Comparison of ENCODE assay signal across 8 mouse cellular contexts in genomic region chr3:130887540-130888312, GRCm38 (mm10).
DNase-seq lines count a peak whose midpoint lies in the region; ATAC-seq and TF ChIP-seq lines count a peak whose summit lies in the region.

No protein-coding gene starts in this region.

- H3K27ac ChIP-seq in intestine, postnatal 0 days (ENCODE audit: low read depth, low read length) = no peak overlapping the region
- H3K27ac ChIP-seq in intestine, embryonic 15.5 days = no peak overlapping the region
- H3K27ac ChIP-seq in CH12.LX (ENCODE audit: insufficient read depth, low read depth) = no peak overlapping the region
- H3K27ac ChIP-seq in small intestine, adult 2 months (ENCODE audit: insufficient read depth, low read depth, low read length) = no peak overlapping the region
- H3K27ac ChIP-seq in intestine, embryonic 16.5 days (ENCODE audit: low read length) = no peak overlapping the region
- H3K27ac ChIP-seq in limb, embryonic 10.5 days = no peak overlapping the region

- TF ChIP-seq EP300 in CH12.LX (IDR thresholded peaks at IDR 0.05; ENCODE audit: low read length) = no peak

- H3K79me2 ChIP-seq in CH12.LX (replicated peaks; ENCODE audit: control insufficient read depth, extremely low read depth, insufficient read depth, poor library complexity, severe bottlenecking) = no peaks in the 10 kb centered on the region

- no peak for TF ChIP-seq POLR2A in CH12.LX (IDR thresholded peaks at IDR 0.05; ENCODE audit: low read depth, low read length)
- TF ChIP-seq POLR2A in brain, embryonic 14.5 days (IDR thresholded peaks at IDR 0.05; ENCODE audit: borderline replicate concordance, extremely low read depth, insufficient read depth, insufficient read length, poor library complexity, severe bottlenecking) = no peak
- TF ChIP-seq POLR2A in small intestine, adult 2 months (IDR thresholded peaks at IDR 0.05; ENCODE audit: low read depth, low read length) = no peak

- 0 out of 2 replicates have a peak, but pooled peaks cover 2% of the 10 kb centered on the region for H3K9me3 ChIP-seq in intestine, postnatal 0 days (ENCODE audit: control insufficient read depth)
- H3K9me3 ChIP-seq in intestine, embryonic 15.5 days = no peaks in the 10 kb centered on the region
- peaks cover 6% of the 10 kb centered on the region for H3K9me3 ChIP-seq in CH12.LX (replicated peaks; ENCODE audit: low read length)
- H3K9me3 ChIP-seq in intestine, embryonic 16.5 days (ENCODE audit: control insufficient read depth, low read length) = no peaks in the 10 kb centered on the region
- H3K9me3 ChIP-seq in limb, embryonic 10.5 days (replicated peaks) = no peaks in the 10 kb centered on the region

- in situ Hi-C loops in CH12.LX (cut with MboI; ENCODE audit: low pct_ligation_motif_present, low pct_unique_long_range_greater_than_20kb, low sequenced_read_pairs) = no loop called here

- no peak overlapping the region for H3K4me3 ChIP-seq in intestine, postnatal 0 days (ENCODE audit: low read depth, low read length)
- H3K4me3 ChIP-seq in intestine, embryonic 15.5 days (replicated peaks) = no peak overlapping the region
- no peak overlapping the region for H3K4me3 ChIP-seq in CH12.LX (replicated peaks in 1 of 3; ENCODE audit: low read depth in 2 of 3, low read length in 2 of 3, poor library complexity in 1 of 3)
- H3K4me3 ChIP-seq in small intestine, adult 2 months (ENCODE audit: low read depth, low read length) = no peak overlapping the region
- H3K4me3 ChIP-seq in intestine, embryonic 16.5 days (ENCODE audit: low read length) = no peak overlapping the region
- no peak overlapping the region for H3K4me3 ChIP-seq in limb, embryonic 10.5 days

- TF ChIP-seq CTCF in intestine, postnatal 0 days (IDR thresholded peaks at IDR 0.05; ENCODE audit: low read depth) = peak; percentile 69
- peak; percentile 66 to 84 for TF ChIP-seq CTCF in CH12.LX (conservative IDR thresholded peaks at IDR 0.05 in 1 of 2, IDR thresholded peaks at IDR 0.05 in 1 of 2; ENCODE audit: low read depth in 2 of 2, low read length in 2 of 2)
- peak; percentile 42; the same call in 1 of the 2 replicates for TF ChIP-seq CTCF in brain, embryonic 14.5 days (IDR thresholded peaks at IDR 0.05; ENCODE audit: borderline replicate concordance, extremely low read depth, insufficient read depth, insufficient read length)
- TF ChIP-seq CTCF in small intestine, adult 2 months (IDR thresholded peaks at IDR 0.05; ENCODE audit: extremely low read depth, insufficient read length, insufficient replicate concordance, low read depth, low read length) = peak; percentile 78; the same call in 1 of the 2 replicates

- dilution Hi-C loops in CH12.LX (cut with MboI; ENCODE audit: extremely low pct_ligation_motif_present, extremely low pct_unique_long_range_greater_than_20kb, low sequenced_read_pairs) = no loop called here

- no peaks in the 10 kb centered on the region for H3K4me1 ChIP-seq in intestine, postnatal 0 days (replicated peaks; ENCODE audit: control insufficient read depth, insufficient read depth, low read length)
- no peaks in the 10 kb centered on the region for H3K4me1 ChIP-seq in intestine, embryonic 15.5 days (replicated peaks)
- H3K4me1 ChIP-seq in CH12.LX (ENCODE audit: control insufficient read depth in 1 of 2, insufficient read depth in 2 of 2) = no peaks in the 10 kb centered on the region
- peaks cover 4% of the 10 kb centered on the region; the same call in 1 of the 2 replicates for H3K4me1 ChIP-seq in small intestine, adult 2 months (ENCODE audit: control insufficient read depth, insufficient read depth, insufficient read length, low read length)
- H3K4me1 ChIP-seq in intestine, embryonic 16.5 days (ENCODE audit: control insufficient read depth, insufficient read depth, low read length) = no peaks in the 10 kb centered on the region
- peaks cover 36% of the 10 kb centered on the region for H3K4me1 ChIP-seq in limb, embryonic 10.5 days

- peak; percentile 64 for TF ChIP-seq RAD21 in CH12.LX (IDR thresholded peaks at IDR 0.05; ENCODE audit: low read depth, low read length)

- DNase-seq in CH12.LX (ENCODE audit: extremely low read depth) = peak; percentile 59
- no peak for DNase-seq in brain, embryonic 14.5 days (ENCODE audit: low read depth)
- DNase-seq in layer of hippocampus, postnatal 36 days = no peak
- no peak for DNase-seq in limb, embryonic 10.5 days (ENCODE audit: low spot score)

- H3K4me2 ChIP-seq in intestine, postnatal 0 days (replicated peaks; ENCODE audit: low read depth) = no peak overlapping the region
- no peak overlapping the region for H3K4me2 ChIP-seq in intestine, embryonic 15.5 days (replicated peaks)
- H3K4me2 ChIP-seq in CH12.LX (ENCODE audit: insufficient read depth, low read depth, poor library complexity, severe bottlenecking) = no peak overlapping the region
- no peak overlapping the region for H3K4me2 ChIP-seq in intestine, embryonic 16.5 days (ENCODE audit: low read depth, low read length)

- no peak for ATAC-seq in intestine, postnatal 0 days
- ATAC-seq in intestine, embryonic 15.5 days = no peak
- no peak for ATAC-seq in intestine, embryonic 16.5 days

- H3K9ac ChIP-seq in intestine, postnatal 0 days (ENCODE audit: low read depth, low read length) = no peak overlapping the region
- H3K9ac ChIP-seq in intestine, embryonic 15.5 days = no peak overlapping the region
- H3K9ac ChIP-seq in CH12.LX (ENCODE audit: insufficient read depth, low read depth) = no peak overlapping the region
- H3K9ac ChIP-seq in intestine, embryonic 16.5 days (ENCODE audit: low read depth, low read length) = no peak overlapping the region

- H3K27me3 ChIP-seq in intestine, postnatal 0 days (replicated peaks; ENCODE audit: control insufficient read depth, insufficient read depth, low read length) = no peaks in the 10 kb centered on the region
- no peaks in the 10 kb centered on the region for H3K27me3 ChIP-seq in intestine, embryonic 15.5 days (replicated peaks)
- H3K27me3 ChIP-seq in CH12.LX (replicated peaks) = no peaks in the 10 kb centered on the region
- H3K27me3 ChIP-seq in small intestine, adult 2 months (ENCODE audit: control insufficient read depth, insufficient read depth, low read length) = no peaks in the 10 kb centered on the region
- no peaks in the 10 kb centered on the region for H3K27me3 ChIP-seq in intestine, embryonic 16.5 days (replicated peaks; ENCODE audit: control insufficient read depth, insufficient read depth, low read length)
- no peaks in the 10 kb centered on the region for H3K27me3 ChIP-seq in limb, embryonic 10.5 days (ENCODE audit: low read depth, poor library complexity, severe bottlenecking)

- 66% methylated on average over 3 of the region's 3 CpGs for WGBS in intestine, postnatal 0 days
- 91% methylated on average over 3 of the region's 3 CpGs for WGBS in intestine, embryonic 15.5 days
- WGBS in small intestine, adult 2 months = 78% methylated on average over 3 of the region's 3 CpGs
- 76% methylated on average over 3 of the region's 3 CpGs for WGBS in intestine, embryonic 16.5 days
- WGBS in limb, embryonic 10.5 days = 69% methylated on average over 3 of the region's 3 CpGs

- H3K36me3 ChIP-seq in intestine, postnatal 0 days (ENCODE audit: control insufficient read depth, insufficient read depth) = no peaks in the 10 kb centered on the region
- H3K36me3 ChIP-seq in intestine, embryonic 15.5 days = no peaks in the 10 kb centered on the region
- H3K36me3 ChIP-seq in CH12.LX (replicated peaks in 1 of 2; ENCODE audit: control insufficient read depth in 1 of 2, insufficient read depth in 1 of 2, low read length in 1 of 2) = no peaks in the 10 kb centered on the region
- no peaks in the 10 kb centered on the region for H3K36me3 ChIP-seq in small intestine, adult 2 months (ENCODE audit: control insufficient read depth, insufficient read depth, low read length)
- no peaks in the 10 kb centered on the region for H3K36me3 ChIP-seq in intestine, embryonic 16.5 days (ENCODE audit: control insufficient read depth, insufficient read depth, low read length)
- H3K36me3 ChIP-seq in limb, embryonic 10.5 days = no peaks in the 10 kb centered on the region

TF ChIP-seq in CH12.LX, 34 proteins besides CTCF, POLR2A, EP300 and RAD21:
- peak; percentile 75 for TF ChIP-seq SMC3 (IDR thresholded peaks at IDR 0.05; ENCODE audit: low read depth, low read length)
- no peak for TF ChIP-seq MEF2A (IDR thresholded peaks at IDR 0.05; ENCODE audit: borderline replicate concordance, low read depth, low read length)
